Mouse (Mus musculus): ENCODE results near the gene Myoc. TPM values are rescaled to one million over a fixed set of nuclear protein-coding genes. Genes with fewer than 3 reads are reported as not detected.
A peak's percentile ranks its signal among the peaks of the same experiment; 100 is the strongest.

The Myoc gene
- polyA plus RNA-seq, 1 experiment from 2014 or later: not detected

GRCm38 (mm10) chr1:162658119-162658518, 19.2 kb downstream of the Myoc start, which contains the start of gene Myocos:
Gene Myocos (minus strand): TSS chr1:162658219.
- no peak within 1 kb of the TSS for H3K4me3 ChIP-seq
- H3K4me2 ChIP-seq (replicated peaks): no peak within 1 kb of the TSS
- no peaks in the 10 kb centered on the region for H3K9me3 ChIP-seq
- no peaks in the 10 kb centered on the region for H3K36me3 ChIP-seq
- no peak within 1 kb of the TSS for H3K9ac ChIP-seq (replicated peaks)
- ATAC-seq (ENCODE audit: low FRiP score, low read depth): no peak
- H3K27ac ChIP-seq (replicated peaks): no peak within 1 kb of the TSS
- WGBS: 90% methylated on average over 7 of the region's 7 CpGs
- H3K27me3 ChIP-seq: no peaks in the 10 kb centered on the region
- H3K4me1 ChIP-seq: no peaks in the 10 kb centered on the region

- Histone ChIP-seq H3K9ac (replicated peaks) (no peak overlapping the region), H3K4me2 (replicated peaks) (no peak overlapping the region), H3K27ac (replicated peaks) (no peak overlapping the region), H3K4me1 (no peaks in the 10 kb centered on the region), H3K27me3 (no peaks in the 10 kb centered on the region), H3K36me3 (no peaks in the 10 kb centered on the region), H3K9me3 (no peaks in the 10 kb centered on the region), H3K4me3 (no peak overlapping the region)
- WGBS: 89% methylated on average over 11 of the region's 11 CpGs
- no peak for ATAC-seq (ENCODE audit: low FRiP score, low read depth)
Observed at GRCm38 (mm10) chr1:162660276-162660860, 21.4 kb downstream of the Myoc start.

GRCm38 (mm10) chr1:162664826-162665475, 26.0 kb downstream of the Myoc start:
- H3K27ac ChIP-seq (replicated peaks): no peak overlapping the region
- WGBS: 13% methylated on average over 10 of the region's 10 CpGs
- no peak overlapping the region for H3K9ac ChIP-seq (replicated peaks)
- peak overlapping the region; percentile 30 for H3K4me3 ChIP-seq
- H3K4me1 ChIP-seq: peaks cover 6% of the 10 kb centered on the region
- no peaks in the 10 kb centered on the region for H3K27me3 ChIP-seq
- H3K36me3 ChIP-seq: no peaks in the 10 kb centered on the region
- peak overlapping the region; percentile 57 for H3K4me2 ChIP-seq (replicated peaks)
- peak; percentile 97 for ATAC-seq (ENCODE audit: low FRiP score, low read depth)
- no peaks in the 10 kb centered on the region for H3K9me3 ChIP-seq

GRCm38 (mm10) chr1:162665486-162666174, 26.7 kb downstream of the Myoc start:
- Histone ChIP-seq H3K4me3 (peak overlapping the region; percentile 30), H3K9me3 (no peaks in the 10 kb centered on the region), H3K27ac (replicated peaks) (no peak overlapping the region), H3K4me2 (replicated peaks) (peak overlapping the region; percentile 57), H3K36me3 (peaks cover 6% of the 10 kb centered on the region; the same call in 1 of the 2 replicates), H3K9ac (replicated peaks) (peak overlapping the region; percentile 46), H3K27me3 (no peaks in the 10 kb centered on the region), H3K4me1 (peaks cover 6% of the 10 kb centered on the region)
- 4% methylated on average over 11 of the region's 11 CpGs for WGBS
- ATAC-seq (ENCODE audit: low FRiP score, low read depth): peak; percentile 85

GRCm38 (mm10) chr1:162693721-162694120, 54.8 kb downstream of the Myoc start:
- no peak overlapping the region for H3K27ac ChIP-seq (replicated peaks)
- H3K9ac ChIP-seq (replicated peaks): no peak overlapping the region
- no peaks in the 10 kb centered on the region for H3K27me3 ChIP-seq
- no peak overlapping the region for H3K4me2 ChIP-seq (replicated peaks)
- no peaks in the 10 kb centered on the region for H3K9me3 ChIP-seq
- no peak overlapping the region for H3K4me3 ChIP-seq
- peaks cover 84% of the 10 kb centered on the region for H3K36me3 ChIP-seq
- H3K4me1 ChIP-seq: no peaks in the 10 kb centered on the region
- WGBS: 97% methylated on average over 2 of the region's 2 CpGs
- no peak for ATAC-seq (ENCODE audit: low FRiP score, low read depth)

- no peak for ATAC-seq (ENCODE audit: low FRiP score, low read depth)
- Histone ChIP-seq H3K4me2 (replicated peaks) (no peak overlapping the region), H3K9ac (replicated peaks) (no peak overlapping the region), H3K27me3 (no peaks in the 10 kb centered on the region), H3K4me1 (no peaks in the 10 kb centered on the region), H3K9me3 (no peaks in the 10 kb centered on the region), H3K27ac (replicated peaks) (no peak overlapping the region), H3K36me3 (peaks cover 78% of the 10 kb centered on the region), H3K4me3 (no peak overlapping the region)
- WGBS: 98% methylated on average over 6 of the region's 6 CpGs
Observed at GRCm38 (mm10) chr1:162697866-162698265, 58.9 kb downstream of the Myoc start.

Small RNA genes lying within 50 kb of the gene (microRNA-seq; reads per million reads assigned to microRNA genes)
- gene Gm27616: not detected

Other genes starting within 250 kb of the Myoc start
- gene Dnm3, start 161.1 kb upstream of the Myoc start, polyA plus RNA-seq (2016; fragmentation: Nextera tagmentation; extraction: Ambion mirVana): 14.2 and 15.6 TPM in 2 replicates
- gene Mettl13, start 90.6 kb upstream of the Myoc start, polyA plus RNA-seq (2016; fragmentation: Nextera tagmentation; extraction: Ambion mirVana): 22.5 and 24.0 TPM in 2 replicates
- gene Vamp4, start 68.6 kb upstream of the Myoc start, polyA plus RNA-seq (2016; fragmentation: Nextera tagmentation; extraction: Ambion mirVana): 66.0 and 68.8 TPM in 2 replicates
- gene Myocos, start 19.1 kb downstream of the Myoc start, polyA plus RNA-seq (2016; fragmentation: Nextera tagmentation; extraction: Ambion mirVana): not detected in 2 replicates
- 154 and 171 TPM in 2 replicates for gene Prrc2c, start 101.4 kb downstream of the Myoc start, polyA plus RNA-seq (2016; fragmentation: Nextera tagmentation; extraction: Ambion mirVana)
- gene Fmo4, start 174.8 kb downstream of the Myoc start, polyA plus RNA-seq (2016; fragmentation: Nextera tagmentation; extraction: Ambion mirVana): 0.18 and 0.24 TPM in 2 replicates
- 25.0 and 26.9 TPM in 2 replicates for gene Fmo1, start 227.5 kb downstream of the Myoc start, polyA plus RNA-seq (2016; fragmentation: Nextera tagmentation; extraction: Ambion mirVana)